8 mouse cellular contexts compared by ENCODE assay signal in genomic region chr3:65927685-65928084, GRCm38 (mm10). TPM values are rescaled to one million over a fixed set of nuclear protein-coding genes. Genes with fewer than 3 reads are reported as not detected.
DNase-seq lines count a peak whose midpoint lies in the region; ATAC-seq and TF ChIP-seq lines count a peak whose summit lies in the region.

No protein-coding gene starts in this region.

- WGBS in heart, embryonic 11.5 days (ENCODE audit: insufficient replicate concordance): 52% methylated on average over 7 of the region's 7 CpGs
- 60% methylated on average over 7 of the region's 7 CpGs for WGBS in limb, embryonic 13.5 days
- 65% methylated on average over 7 of the region's 7 CpGs for WGBS in liver, embryonic 11.5 days

- no peak overlapping the region for H3K27ac ChIP-seq in heart, embryonic 11.5 days (ENCODE audit: low read depth, low read length)
- H3K27ac ChIP-seq in limb, embryonic 13.5 days: peak overlapping the region; percentile 52; the same call in 1 of the 2 replicates
- no peak overlapping the region for H3K27ac ChIP-seq in testis, adult 2 months (ENCODE audit: control insufficient read depth, insufficient read depth, low read depth, low read length)
- no peak overlapping the region for H3K27ac ChIP-seq in liver, embryonic 11.5 days (ENCODE audit: low read depth, low read length)

- H3K4me2 ChIP-seq in heart, embryonic 11.5 days: no peak overlapping the region
- no peak overlapping the region for H3K4me2 ChIP-seq in limb, embryonic 13.5 days (replicated peaks)
- H3K4me2 ChIP-seq in liver, embryonic 11.5 days: no peak overlapping the region

- no peaks in the 10 kb centered on the region for H3K9me3 ChIP-seq in heart, embryonic 11.5 days (replicated peaks; ENCODE audit: control insufficient read depth, low read length)
- no peaks in the 10 kb centered on the region for H3K9me3 ChIP-seq in limb, embryonic 13.5 days
- H3K9me3 ChIP-seq in liver, embryonic 11.5 days (ENCODE audit: control insufficient read depth, low read length): no peaks in the 10 kb centered on the region

- no peak for TF ChIP-seq POLR2A in testis, adult 2 months (IDR thresholded peaks at IDR 0.05; ENCODE audit: control insufficient read depth, low read depth, low read length)

- no peaks in the 10 kb centered on the region for H3K36me3 ChIP-seq in heart, embryonic 11.5 days (ENCODE audit: control insufficient read depth, insufficient read depth, low read length)
- H3K36me3 ChIP-seq in limb, embryonic 13.5 days: no peaks in the 10 kb centered on the region
- no peaks in the 10 kb centered on the region for H3K36me3 ChIP-seq in testis, adult 2 months (ENCODE audit: control insufficient read depth, insufficient read depth, low read length)
- H3K36me3 ChIP-seq in liver, embryonic 11.5 days (ENCODE audit: control insufficient read depth, insufficient read depth, low read length): no peaks in the 10 kb centered on the region

- DNase-seq in retina, postnatal 1 day: peak; percentile 24
- DNase-seq in retina, embryonic 14.5 days (ENCODE audit: low spot score): no peak
- peak; percentile 53 for DNase-seq in cerebellum, adult 9-11 months
- no peak for DNase-seq in spleen, adult 18-20 months
- DNase-seq in liver, embryonic 11.5 days (ENCODE audit: low spot score): no peak

- no peaks in the 10 kb centered on the region for H3K27me3 ChIP-seq in heart, embryonic 11.5 days (ENCODE audit: control insufficient read depth, insufficient read depth, low read length)
- H3K27me3 ChIP-seq in limb, embryonic 13.5 days: no peaks in the 10 kb centered on the region
- no peaks in the 10 kb centered on the region for H3K27me3 ChIP-seq in testis, adult 2 months (ENCODE audit: control insufficient read depth, insufficient read depth, low read length)
- H3K27me3 ChIP-seq in liver, embryonic 11.5 days (replicated peaks; ENCODE audit: control insufficient read depth, insufficient read depth, low read length): no peaks in the 10 kb centered on the region

- H3K9ac ChIP-seq in heart, embryonic 11.5 days (ENCODE audit: low read depth, low read length): peak overlapping the region; percentile 52; the same call in 1 of the 2 replicates
- no peak overlapping the region for H3K9ac ChIP-seq in limb, embryonic 13.5 days
- H3K9ac ChIP-seq in liver, embryonic 11.5 days (ENCODE audit: low read depth, low read length): no peak overlapping the region

- peaks cover 13% of the 10 kb centered on the region for H3K4me1 ChIP-seq in heart, embryonic 11.5 days (ENCODE audit: control insufficient read depth, insufficient read depth, low read length)
- peaks cover 28% of the 10 kb centered on the region for H3K4me1 ChIP-seq in limb, embryonic 13.5 days
- H3K4me1 ChIP-seq in testis, adult 2 months (ENCODE audit: control insufficient read depth, insufficient read depth, low read length): peaks cover 2% of the 10 kb centered on the region; the same call in 1 of the 2 replicates
- peaks cover 15% of the 10 kb centered on the region for H3K4me1 ChIP-seq in liver, embryonic 11.5 days (replicated peaks; ENCODE audit: control insufficient read depth, insufficient read depth, low read length)

- no peak overlapping the region for H3K4me3 ChIP-seq in heart, embryonic 11.5 days (ENCODE audit: low read depth, low read length)
- H3K4me3 ChIP-seq in limb, embryonic 13.5 days: no peak overlapping the region
- H3K4me3 ChIP-seq in testis, adult 2 months (ENCODE audit: control insufficient read depth, low read depth, low read length): peak overlapping the region; percentile 54
- no peak overlapping the region for H3K4me3 ChIP-seq in liver, embryonic 11.5 days (ENCODE audit: low read depth, low read length)

- ATAC-seq in heart, embryonic 11.5 days (replicated peaks; ENCODE audit: insufficient number of reproducible peaks, low FRiP score, low TSS enrichment): no peak
- ATAC-seq in limb, embryonic 13.5 days (ENCODE audit: low FRiP score, low read depth): peak; percentile 46; the same call in 1 of the 2 replicates
- no peak for ATAC-seq in liver, embryonic 11.5 days (replicated peaks; ENCODE audit: low FRiP score)

- no peak for TF ChIP-seq CTCF in testis, adult 2 months (IDR thresholded peaks at IDR 0.05; ENCODE audit: control insufficient read depth, insufficient read depth, insufficient replicate concordance, low read depth, low read length)

RNA-seq across cellular contexts. Expression of gene Ccnl1, which starts 30.4 kb away (rescaled TPM):
- polyA plus RNA-seq in heart, embryonic 11.5 days (2014; fragmentation: Nextera tagmentation; extraction: Ambion mirVana): 91.5 and 97.7 TPM in 2 replicates
- 118 and 120 TPM in 2 replicates for polyA plus RNA-seq in limb, embryonic 13.5 days (2015; fragmentation: Nextera tagmentation; extraction: Ambion mirVana)
- polyA plus RNA-seq in testis, adult 2 months (2012; rRNA removed): 30.3 and 30.5 TPM in 2 replicates
- polyA plus RNA-seq in liver, embryonic 11.5 days (2014; fragmentation: Nextera tagmentation; extraction: Ambion mirVana): 107 TPM in 2 replicates

Comparison
In these comparisons a context has a peak if more than half of its experiments do, and no peak if none do; other contexts are left out.
1. DNase-seq: peak in retina, postnatal 1 day (single experiment) and cerebellum, adult 9-11 months (single experiment); none in retina, embryonic 14.5 days (single experiment), spleen, adult 18-20 months (0 of 2) and liver, embryonic 11.5 days (single experiment).